Mouse (Mus musculus): ENCODE results near the gene Btg3.

Gene Btg3

DNA sequence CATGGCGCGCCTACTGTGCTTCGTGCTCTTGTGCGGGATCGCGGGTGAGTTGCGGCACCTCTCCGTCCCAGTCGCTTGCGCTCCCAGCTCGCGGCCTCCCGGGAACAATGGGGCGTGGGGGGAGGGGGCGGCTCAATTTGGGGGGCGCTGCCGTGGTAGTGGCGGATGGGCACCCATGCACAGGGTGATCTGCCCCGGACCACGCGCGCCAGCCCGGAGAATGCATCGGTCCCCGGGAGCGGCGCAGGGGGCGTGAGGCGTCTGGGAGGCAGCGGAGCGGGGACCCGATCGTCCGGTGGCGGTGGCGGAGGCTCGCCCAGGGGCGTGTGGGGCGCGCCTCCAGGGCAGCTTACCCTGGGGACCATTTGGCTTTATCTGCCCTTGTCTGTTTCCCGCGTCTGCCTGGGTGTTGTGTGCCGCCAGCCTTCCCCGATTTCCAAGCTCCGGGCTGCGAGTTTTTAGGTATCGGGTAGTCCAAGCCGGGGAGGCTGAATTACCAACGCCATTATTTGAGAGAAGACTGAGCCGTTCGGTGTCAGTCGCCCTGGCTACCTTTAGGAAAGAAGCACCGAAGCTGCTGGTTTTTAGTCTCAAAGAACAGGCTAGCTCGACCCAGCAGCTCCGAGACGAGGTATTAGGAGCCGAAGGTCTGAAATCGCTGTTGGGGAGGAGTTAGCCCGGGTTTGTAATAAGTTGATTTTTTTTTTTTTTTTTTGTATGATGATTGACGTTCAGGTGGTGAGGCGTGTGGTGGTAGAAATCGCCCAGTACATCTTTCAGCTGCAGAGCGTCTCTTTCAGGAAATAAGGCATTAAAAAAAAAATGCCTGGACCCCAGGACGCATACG, 74.9 kb downstream of the Btg3 start:
- peak in 1 of 2 experiments; percentile 22 for DNase-seq (ENCODE audit: low spot score in 2 of 2)

DNA sequence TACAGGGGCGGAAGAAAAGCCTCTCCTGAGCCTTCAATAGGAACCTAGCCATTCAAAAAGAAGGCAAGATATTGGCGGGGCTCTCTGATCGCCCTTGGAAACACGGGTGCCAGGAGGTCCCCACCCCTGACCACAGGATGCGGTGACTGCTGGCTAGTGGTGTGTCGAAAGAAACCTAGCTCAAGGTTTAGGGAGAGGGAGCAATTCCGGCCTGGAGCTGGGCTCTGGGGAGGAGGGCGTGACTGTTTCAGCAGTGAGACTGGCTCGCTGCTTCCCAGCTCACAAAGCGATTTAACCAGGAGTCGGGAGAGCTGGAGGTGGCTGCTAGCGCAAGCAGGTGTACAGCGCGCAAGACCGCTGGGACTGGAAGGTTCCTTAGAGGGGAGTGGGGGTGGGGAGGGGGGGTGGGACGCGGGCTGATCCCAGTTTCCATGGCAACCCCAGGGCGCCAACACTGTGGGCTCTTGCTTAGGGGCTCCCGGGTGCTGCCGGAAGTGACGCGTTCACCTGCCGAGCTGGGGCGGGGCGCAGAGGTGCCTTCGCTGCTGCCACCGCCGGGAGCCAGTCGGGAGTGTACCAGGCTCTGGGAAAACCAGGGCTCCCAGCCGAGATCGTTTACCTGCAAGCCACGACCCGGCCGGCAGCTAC, 75.7 kb downstream of the Btg3 start, which contains the start of gene Cxadr:
TSS of gene Cxadr (plus strand) at position 307 of the 648 bp plus-strand sequence.
- peak in 1 of 2 experiments; percentile 29 for DNase-seq (ENCODE audit: low spot score in 2 of 2)

DNA sequence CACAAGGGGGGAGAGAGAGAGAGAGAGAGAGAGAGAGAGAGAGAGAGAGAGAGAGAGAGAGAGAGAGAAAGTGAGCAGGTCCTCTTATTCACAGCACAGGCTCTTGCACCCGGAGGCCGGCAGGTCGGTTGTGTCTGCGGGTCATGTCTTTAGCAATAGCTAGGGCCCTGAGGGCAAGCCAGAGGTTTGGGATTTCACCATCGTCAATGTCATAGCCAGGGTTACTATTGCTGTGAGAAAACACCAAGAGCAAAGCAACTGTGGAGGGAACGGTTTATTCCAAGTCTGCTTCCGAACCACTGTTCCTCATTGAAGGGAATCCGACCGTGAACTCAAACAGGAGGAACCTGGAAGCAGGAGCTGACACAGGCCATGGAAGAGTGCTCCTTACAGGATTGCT, 80.9 kb downstream of the Btg3 start:
- DNase-seq (ENCODE audit: low spot score in 2 of 2), result no peak

DNA sequence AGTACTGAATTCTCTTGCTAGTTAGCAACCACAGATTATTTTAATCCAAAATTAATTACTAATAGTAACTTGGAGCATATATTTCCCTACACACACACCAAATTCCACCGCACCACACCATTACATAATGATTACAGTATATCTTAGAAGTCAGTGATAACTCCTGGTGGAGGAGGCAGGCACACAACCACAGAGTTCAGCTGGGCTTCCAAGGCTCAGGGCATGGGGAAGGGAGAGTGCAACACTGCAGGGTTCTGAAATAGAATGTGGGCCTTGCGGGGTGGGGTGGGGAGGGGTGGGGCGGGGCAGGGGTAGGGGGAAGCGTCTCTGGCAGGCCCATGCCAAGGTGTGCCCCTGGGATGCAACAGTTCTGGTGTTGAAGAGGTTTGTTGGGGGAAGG, 81.4 kb downstream of the Btg3 start:
- no peak for DNase-seq (ENCODE audit: low spot score in 2 of 2)

DNA sequence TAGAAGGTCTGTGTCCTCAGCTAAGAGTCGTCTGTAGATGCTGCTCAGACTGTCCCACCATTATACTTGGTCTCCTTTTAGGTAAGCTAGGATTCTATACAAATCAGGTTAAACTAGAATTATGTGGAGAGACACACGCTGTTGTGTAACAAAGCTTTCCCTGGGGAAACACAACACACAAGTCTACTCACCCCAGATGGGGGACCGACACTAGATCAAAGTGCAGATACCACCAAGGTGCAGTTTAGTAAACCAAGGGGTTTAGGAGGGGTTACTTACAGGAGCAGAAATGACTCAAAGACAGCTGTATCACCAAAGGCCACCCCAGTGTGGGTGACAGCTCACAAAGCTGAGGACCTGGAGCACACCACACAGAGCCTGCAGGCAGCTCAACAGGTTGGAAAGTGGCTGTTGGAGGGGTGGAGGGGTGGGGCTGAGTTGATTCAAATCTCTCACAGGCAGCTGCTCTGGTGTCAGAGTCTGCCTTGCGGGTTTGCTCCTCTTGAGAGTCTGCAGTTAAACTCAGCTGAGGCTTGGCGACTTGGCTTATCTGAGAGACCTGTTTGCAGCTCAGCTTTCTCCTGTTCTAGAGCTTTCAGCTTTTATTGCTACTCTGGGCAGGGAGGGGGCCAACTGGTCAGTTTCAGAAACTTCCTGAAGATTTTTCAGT, 82.3 kb downstream of the Btg3 start:
- DNase-seq (ENCODE audit: low spot score in 2 of 2), result peak in 1 of 2 experiments; percentile 18

DNA sequence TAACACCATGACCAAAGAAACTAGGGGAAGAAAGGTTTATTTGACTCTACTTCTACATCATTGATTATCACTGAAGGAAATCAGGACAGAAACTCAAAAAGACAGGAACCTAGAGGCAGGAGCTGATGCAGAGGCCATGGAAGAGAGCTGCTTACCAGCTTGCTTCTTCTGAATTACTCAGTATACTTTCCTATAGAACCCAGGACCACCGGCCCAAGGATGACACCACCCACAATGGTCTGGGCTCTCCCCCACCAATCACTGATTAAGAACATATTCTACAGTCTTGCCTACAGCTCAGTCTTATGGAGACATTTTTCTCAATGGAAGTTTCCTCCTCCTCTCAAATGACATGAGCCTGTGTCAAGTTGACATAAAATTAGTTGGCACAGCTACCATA, 82.9 kb downstream of the Btg3 start:
- no peak for DNase-seq (ENCODE audit: low spot score in 2 of 2)

DNA sequence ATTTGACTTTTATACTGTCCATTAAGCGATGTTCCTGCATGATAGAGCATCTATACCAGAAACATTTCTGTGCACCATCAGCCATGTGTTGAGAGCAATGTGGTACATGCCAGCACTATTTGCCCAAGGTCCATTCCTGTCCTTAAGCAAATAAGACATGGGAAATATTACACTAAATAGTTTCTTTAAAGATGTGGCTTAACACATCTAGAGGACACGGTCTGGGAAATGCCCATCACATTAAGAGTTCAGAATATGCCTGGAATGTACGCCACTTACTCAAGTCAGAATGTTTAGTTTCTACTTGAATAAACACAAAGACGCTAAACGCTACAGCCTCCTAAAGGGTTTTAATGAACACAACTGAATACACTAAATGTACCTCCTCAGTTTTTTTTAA, 93.8 kb downstream of the Btg3 start:
- DNase-seq (ENCODE audit: low spot score in 2 of 2), result no peak
